In genomic region chr4:36183643-36184042, GRCm38 (mm10) we compare ENCODE assay signal across 13 mouse cellular contexts.
A peak's percentile ranks its signal among the peaks of the same experiment; 100 is the strongest.
DNase-seq lines count a peak whose midpoint lies in the region; ATAC-seq lines count a peak whose summit lies in the region.
"Had no signal": no experiment of that assay in that cellular context is flagged by ENCODE, and none has a peak within 500 bp of the region (broad histone marks: within the 10 kb centered on the region; RNA-seq: fewer than 3 reads in every experiment).

No protein-coding gene starts in this region.

- DNase-seq in kidney, adult 9 months = peak; percentile 61
- DNase-seq in kidney, adult 11 months = no peak
- DNase-seq in A20 (ENCODE audit: low read depth, low spot score) = peak; percentile 65
- peak; percentile 77 for DNase-seq in brain, adult 2 months (ENCODE audit: low read depth, low spot score)
- no peak for DNase-seq in heart, postnatal 4 days
- no peak for DNase-seq in gastrocnemius, postnatal 14 days
- DNase-seq in urinary bladder, postnatal 36 days (ENCODE audit: low spot score in 2 of 2) = no peak
- DNase-seq: adrenal gland, postnatal 25 days; kidney, postnatal 14 days; lung, postnatal 4 days had no signal

- intact Hi-C loops in gastrocnemius, postnatal 14 days (cut with DNase I; ENCODE audit: low total_unique reads) = no loop called here

- peak; percentile 61 for ATAC-seq in granulocyte monocyte progenitor cell, adult 5-6 weeks (replicated peaks; ENCODE audit: poor library complexity, severe bottlenecking)
- ATAC-seq: intestine, embryonic 15.5 days; midbrain, embryonic 13.5 days had no signal

Comparison
In these comparisons a context has a peak if more than half of its experiments do, and no peak if none do; other contexts are left out.
1. DNase-seq: peak in kidney, adult 9 months (single experiment), A20 (single experiment) and brain, adult 2 months (single experiment); none in kidney, adult 11 months (single experiment), heart, postnatal 4 days (single experiment), gastrocnemius, postnatal 14 days (single experiment) and urinary bladder, postnatal 36 days (0 of 2).